Mouse (Mus musculus): ENCODE measurements around the gene Chl1. TPM values are rescaled to one million over a fixed set of nuclear protein-coding genes. Genes with fewer than 3 reads are reported as not detected.
A peak's percentile ranks its signal among the peaks of the same experiment; 100 is the strongest.

Chl1 gene
- polyA plus RNA-seq, 1 experiment from 2014 or later, result 22.2 TPM

DNA sequence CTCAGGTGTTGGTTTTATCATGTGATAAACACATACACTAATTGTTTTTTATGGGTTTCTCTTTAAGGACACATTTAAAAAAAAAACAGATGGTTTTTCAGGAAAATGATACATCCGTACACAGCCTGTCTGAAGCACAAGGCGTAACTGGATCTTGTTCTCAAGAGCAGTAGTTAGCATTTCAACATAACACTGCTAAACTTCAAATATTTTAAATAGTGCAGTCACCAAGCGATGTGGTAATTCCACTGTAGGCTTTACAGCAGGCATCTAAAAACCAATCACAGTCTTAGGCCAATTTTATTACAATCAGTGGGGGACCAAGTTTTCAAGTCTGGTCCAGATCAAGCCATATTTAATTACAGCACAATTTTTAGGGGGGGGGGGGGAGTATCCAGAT lies 103.3 kb downstream of the Chl1 start:
- no peak for ATAC-seq (ENCODE audit: low FRiP score, low read depth)
- Histone ChIP-seq H3K9me3 (no peaks in the 10 kb centered on the region), H3K36me3 (no peaks in the 10 kb centered on the region), H3K9ac (replicated peaks) (no peak overlapping the region), H3K4me3 (no peak overlapping the region), H3K27me3 (no peaks in the 10 kb centered on the region), H3K4me2 (replicated peaks) (no peak overlapping the region), H3K4me1 (0 out of 2 replicates have a peak, but pooled peaks cover 5% of the 10 kb centered on the region), H3K27ac (replicated peaks) (no peak overlapping the region)
- WGBS, result 92% methylated on average over 3 of the region's 3 CpGs

GRCm38 (mm10) chr6:103615924-103616602 lies 105.7 kb downstream of the Chl1 start:
- no peak overlapping the region for H3K4me2 ChIP-seq (replicated peaks)
- WGBS, result 51% methylated on average over 3 of the region's 3 CpGs
- 0 out of 2 replicates have a peak, but pooled peaks cover 5% of the 10 kb centered on the region for H3K4me1 ChIP-seq
- H3K9ac ChIP-seq (replicated peaks), result no peak overlapping the region
- H3K4me3 ChIP-seq, result no peak overlapping the region
- no peak overlapping the region for H3K27ac ChIP-seq (replicated peaks)
- H3K27me3 ChIP-seq, result no peaks in the 10 kb centered on the region
- no peak for ATAC-seq (ENCODE audit: low FRiP score, low read depth)
- H3K9me3 ChIP-seq, result no peaks in the 10 kb centered on the region
- H3K36me3 ChIP-seq, result no peaks in the 10 kb centered on the region

DNA sequence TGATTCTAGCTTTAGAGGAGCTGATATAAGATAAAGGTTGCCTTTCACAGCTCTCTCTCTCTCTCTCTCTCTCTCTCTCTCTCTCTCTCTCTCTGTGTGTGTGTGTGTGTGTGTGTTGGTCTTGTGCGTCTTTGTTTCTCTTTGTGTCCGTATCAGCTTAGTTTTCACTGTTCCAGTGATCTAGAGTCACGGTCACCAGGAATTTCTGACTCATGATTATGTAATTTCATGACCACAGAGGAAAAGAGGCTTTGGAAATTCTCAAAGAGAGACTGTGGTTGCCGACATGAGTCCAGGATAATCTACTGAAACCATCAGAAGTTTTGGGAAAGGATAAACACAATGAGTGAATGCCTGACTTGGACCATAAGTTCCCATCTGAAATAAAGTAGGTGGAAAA lies 110.5 kb downstream of the Chl1 start:
- no peak overlapping the region for H3K4me3 ChIP-seq
- H3K27me3 ChIP-seq, result no peaks in the 10 kb centered on the region
- no peak overlapping the region for H3K4me2 ChIP-seq (replicated peaks)
- no peaks in the 10 kb centered on the region for H3K9me3 ChIP-seq
- ATAC-seq (ENCODE audit: low FRiP score, low read depth), result no peak
- H3K4me1 ChIP-seq, result peaks cover 12% of the 10 kb centered on the region
- H3K27ac ChIP-seq (replicated peaks), result no peak overlapping the region
- no peaks in the 10 kb centered on the region for H3K36me3 ChIP-seq
- H3K9ac ChIP-seq (replicated peaks), result no peak overlapping the region
- WGBS, result 39% methylated on average over 4 of the region's 4 CpGs

GRCm38 (mm10) chr6:103622117-103622713 lies 111.8 kb downstream of the Chl1 start:
- 12% methylated on average over 3 of the region's 3 CpGs for WGBS
- Histone ChIP-seq H3K4me1 (peaks cover 12% of the 10 kb centered on the region), H3K4me3 (no peak overlapping the region), H3K9me3 (no peaks in the 10 kb centered on the region), H3K36me3 (no peaks in the 10 kb centered on the region), H3K9ac (replicated peaks) (no peak overlapping the region), H3K27ac (replicated peaks) (no peak overlapping the region), H3K27me3 (no peaks in the 10 kb centered on the region), H3K4me2 (replicated peaks) (no peak overlapping the region)
- ATAC-seq (ENCODE audit: low FRiP score, low read depth), result peak; percentile 86

GRCm38 (mm10) chr6:103632856-103633255 lies 122.5 kb downstream of the Chl1 start:
- no peak overlapping the region for H3K27ac ChIP-seq (replicated peaks)
- no peak overlapping the region for H3K9ac ChIP-seq (replicated peaks)
- H3K4me3 ChIP-seq, result no peak overlapping the region
- H3K27me3 ChIP-seq, result no peaks in the 10 kb centered on the region
- H3K4me2 ChIP-seq (replicated peaks), result no peak overlapping the region
- H3K36me3 ChIP-seq, result no peaks in the 10 kb centered on the region
- 30% methylated on average over 3 of the region's 3 CpGs for WGBS
- no peaks in the 10 kb centered on the region for H3K9me3 ChIP-seq
- no peak for ATAC-seq (ENCODE audit: low FRiP score, low read depth)
- 0 out of 2 replicates have a peak, but pooled peaks cover 4% of the 10 kb centered on the region for H3K4me1 ChIP-seq

DNA sequence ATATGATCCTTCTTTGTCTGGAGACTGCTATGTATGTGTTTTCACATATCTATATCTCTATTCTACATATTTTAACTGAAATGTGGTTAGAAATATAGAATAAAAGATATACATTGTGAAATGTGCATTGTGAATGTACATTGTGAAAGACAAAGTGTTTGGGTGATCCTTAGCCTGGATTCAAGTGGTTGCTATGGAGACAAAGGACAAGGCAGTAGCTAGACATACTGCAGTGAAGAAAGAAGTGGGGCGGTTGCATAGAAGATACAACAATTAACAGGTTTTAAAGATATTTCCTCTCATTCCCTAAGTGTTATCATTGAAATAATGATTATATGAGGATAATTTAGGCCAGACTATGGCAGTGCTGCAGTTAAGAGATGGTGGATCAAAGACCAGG lies 146.4 kb downstream of the Chl1 start:
- Histone ChIP-seq H3K4me1 (peaks cover 4% of the 10 kb centered on the region; the same call in 1 of the 2 replicates), H3K36me3 (no peaks in the 10 kb centered on the region), H3K9ac (replicated peaks) (no peak overlapping the region), H3K9me3 (no peaks in the 10 kb centered on the region), H3K4me2 (replicated peaks) (no peak overlapping the region), H3K4me3 (no peak overlapping the region), H3K27ac (replicated peaks) (no peak overlapping the region), H3K27me3 (no peaks in the 10 kb centered on the region)
- ATAC-seq (ENCODE audit: low FRiP score, low read depth), result 0 out of 2 replicates have a peak, but pooled peaks have one; percentile 27
- WGBS, result 44% methylated on average over 1 of the region's 1 CpGs

DNA sequence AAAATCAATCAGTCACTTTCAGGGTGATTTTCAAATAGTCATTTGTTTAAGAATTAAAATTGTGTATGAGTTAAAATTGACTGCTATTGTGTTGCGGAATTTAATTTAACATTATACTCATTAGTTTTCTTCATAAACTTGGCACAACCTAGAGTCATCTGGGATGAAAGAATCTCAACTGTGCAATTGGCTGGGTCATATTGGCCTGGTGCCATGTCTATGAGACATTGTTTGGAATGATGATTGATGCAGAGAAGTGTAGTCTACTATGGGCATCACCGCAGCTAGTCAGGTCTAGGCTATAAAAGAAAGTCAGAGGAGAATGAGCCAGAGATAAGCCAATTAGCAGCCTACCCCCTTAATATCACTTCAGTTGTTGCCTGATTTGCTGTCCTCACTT lies 148.8 kb downstream of the Chl1 start:
- no peak for ATAC-seq (ENCODE audit: low FRiP score, low read depth)
- no peak overlapping the region for H3K27ac ChIP-seq (replicated peaks)
- H3K4me1 ChIP-seq, result peaks cover 4% of the 10 kb centered on the region; the same call in 1 of the 2 replicates
- no peaks in the 10 kb centered on the region for H3K9me3 ChIP-seq
- H3K36me3 ChIP-seq, result no peaks in the 10 kb centered on the region
- no peak overlapping the region for H3K9ac ChIP-seq (replicated peaks)
- no peaks in the 10 kb centered on the region for H3K27me3 ChIP-seq
- no peak overlapping the region for H3K4me3 ChIP-seq
- 93% methylated on average over 2 of the region's 2 CpGs for WGBS
- H3K4me2 ChIP-seq (replicated peaks), result no peak overlapping the region

- 0 out of 2 replicates have a peak overlapping the region, but pooled peaks have one; percentile 2 for H3K27ac ChIP-seq (replicated peaks)
These were observed 154.8 kb downstream of the Chl1 start for GRCm38 (mm10) chr6:103665206-103665605.

GRCm38 (mm10) chr6:103665677-103666316 lies 155.4 kb downstream of the Chl1 start:
- H3K4me1 ChIP-seq, result no peaks in the 10 kb centered on the region
- H3K36me3 ChIP-seq, result no peaks in the 10 kb centered on the region
- no peak overlapping the region for H3K4me3 ChIP-seq
- no peaks in the 10 kb centered on the region for H3K9me3 ChIP-seq
- H3K27me3 ChIP-seq, result no peaks in the 10 kb centered on the region
- no peak overlapping the region for H3K4me2 ChIP-seq (replicated peaks)
- no peak for ATAC-seq (ENCODE audit: low FRiP score, low read depth)
- no peak overlapping the region for H3K9ac ChIP-seq (replicated peaks)
- 0 out of 2 replicates have a peak overlapping the region, but pooled peaks have one; percentile 2 for H3K27ac ChIP-seq (replicated peaks)
- 66% methylated on average over 9 of the region's 9 CpGs for WGBS

More at GRCm38 (mm10) chr6:103665206-103665605, 154.8 kb downstream of the Chl1 start:
- WGBS, result 91% methylated on average over 2 of the region's 2 CpGs
- H3K36me3 ChIP-seq, result no peaks in the 10 kb centered on the region
- no peak for ATAC-seq (ENCODE audit: low FRiP score, low read depth)
- no peaks in the 10 kb centered on the region for H3K4me1 ChIP-seq
- H3K4me3 ChIP-seq, result no peak overlapping the region
- H3K4me2 ChIP-seq (replicated peaks), result no peak overlapping the region
- H3K9me3 ChIP-seq, result no peaks in the 10 kb centered on the region
- no peaks in the 10 kb centered on the region for H3K27me3 ChIP-seq
- H3K9ac ChIP-seq (replicated peaks), result no peak overlapping the region

GRCm38 (mm10) chr6:103673111-103673510 lies 162.7 kb downstream of the Chl1 start:
- Histone ChIP-seq H3K9ac (replicated peaks) (no peak overlapping the region), H3K36me3 (no peaks in the 10 kb centered on the region)
- 95% methylated on average over 3 of the region's 3 CpGs for WGBS

DNA sequence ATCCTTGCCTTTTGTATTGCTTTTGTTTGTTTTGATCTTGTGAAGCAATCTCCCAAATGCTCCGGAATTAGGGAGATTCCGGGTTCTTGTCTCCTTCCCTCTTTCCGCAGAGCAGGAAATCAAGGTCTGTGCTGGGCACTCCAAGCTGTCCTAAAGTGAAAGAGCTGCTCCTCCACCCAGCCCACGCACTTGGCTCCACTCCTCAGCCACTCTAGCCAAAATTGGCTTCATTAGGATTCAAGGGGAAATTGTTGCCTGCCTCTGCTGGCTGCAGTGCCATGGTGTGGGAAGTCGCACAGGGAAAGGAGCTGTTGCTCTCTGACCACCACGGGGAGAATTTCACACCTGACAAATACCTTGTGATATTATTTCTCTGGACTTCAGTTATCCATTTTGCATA lies 163.9 kb downstream of the Chl1 start:
- 63% methylated on average over 6 of the region's 6 CpGs for WGBS
- H3K27ac ChIP-seq (replicated peaks), result no peak overlapping the region
- no peaks in the 10 kb centered on the region for H3K36me3 ChIP-seq
- H3K4me2 ChIP-seq (replicated peaks), result no peak overlapping the region
- ATAC-seq (ENCODE audit: low FRiP score, low read depth), result no peak
- H3K4me3 ChIP-seq, result no peak overlapping the region
- no peak overlapping the region for H3K9ac ChIP-seq (replicated peaks)
- no peaks in the 10 kb centered on the region for H3K9me3 ChIP-seq
- H3K4me1 ChIP-seq, result peaks cover 6% of the 10 kb centered on the region; the same call in 1 of the 2 replicates
- H3K27me3 ChIP-seq, result no peaks in the 10 kb centered on the region

More at GRCm38 (mm10) chr6:103673111-103673510, 162.7 kb downstream of the Chl1 start:
- Histone ChIP-seq H3K9me3 (no peaks in the 10 kb centered on the region), H3K4me3 (no peak overlapping the region), H3K4me2 (replicated peaks) (no peak overlapping the region), H3K4me1 (peaks cover 6% of the 10 kb centered on the region; the same call in 1 of the 2 replicates), H3K27me3 (no peaks in the 10 kb centered on the region), H3K27ac (replicated peaks) (no peak overlapping the region)
- ATAC-seq (ENCODE audit: low FRiP score, low read depth), result no peak

GRCm38 (mm10) chr6:103675145-103675544 lies 164.8 kb downstream of the Chl1 start:
- Histone ChIP-seq H3K4me3 (no peak overlapping the region), H3K36me3 (no peaks in the 10 kb centered on the region), H3K9ac (replicated peaks) (no peak overlapping the region), H3K4me1 (peaks cover 6% of the 10 kb centered on the region; the same call in 1 of the 2 replicates), H3K9me3 (no peaks in the 10 kb centered on the region), H3K27ac (replicated peaks) (no peak overlapping the region), H3K27me3 (no peaks in the 10 kb centered on the region), H3K4me2 (replicated peaks) (no peak overlapping the region)
- WGBS, result 96% methylated on average over 2 of the region's 2 CpGs
- ATAC-seq (ENCODE audit: low FRiP score, low read depth), result no peak
